Mouse (Mus musculus) left cerebral cortex, postnatal 10 days (tissue): Measurements from ENCODE around the gene Gmpr2. TPM values are rescaled to one million over a fixed set of nuclear protein-coding genes. Genes with fewer than 3 reads are reported as not detected.
A peak's percentile ranks its signal among the peaks of the same experiment; 100 is the strongest.

Experiments used
- DNase-seq, 2 experiments: peaks; one replicate each; pipeline ENCODE4 v3.0.0; 2021 to 2022; ENCODE audit warnings: low spot score in 2 of 2, mixed read lengths in 1 of 2; ENCODE audit errors: extremely low spot score in 1 of 2
- intact Hi-C: fragments of 180-260 bp; cut with DNase I; formaldehyde crosslinking; loops from one replicate; pipeline ENCODE4 v1.15.1; 2025
- total RNA-seq, 2 experiments: library from RNA; stranded (reverse); gene quantifications; 2 replicates each; pipeline ENCODE4 v1.2.3; 2021

Gmpr2 gene
- total RNA-seq, 2 experiments from 2014 or later: 27.6 to 27.9 TPM

GRCm38 (mm10) chr14:55671486-55671832 lies 282 bp upstream of the Gmpr2 start:
- intact Hi-C loops: no loop called here
- no peak for DNase-seq

- no peak for DNase-seq
- intact Hi-C loops: no loop called here
Observed at GRCm38 (mm10) chr14:55672741-55673060, 960 bp downstream of the Gmpr2 start.

GRCm38 (mm10) chr14:55677615-55678014 lies 5.9 kb downstream of the Gmpr2 start:
- DNase-seq: no peak
- intact Hi-C loops: no loop called here

- intact Hi-C loops: loop anchor here (10.0 kb wide), 1 partner anchor 233 kb away; no protein-coding TSS in a partner anchor
- peak; percentile 96 for DNase-seq
Observed at GRCm38 (mm10) chr14:55681160-55682117, 9.7 kb downstream of the Gmpr2 start, which contains the start of gene Tinf2. TSS of gene Tinf2 (minus strand) at chr14:55681820.

- intact Hi-C loops: loop anchor here (10.0 kb wide), 1 partner anchor 233 kb away; no protein-coding TSS in a partner anchor
- DNase-seq: no peak
Observed at GRCm38 (mm10) chr14:55682118-55682493, 10.4 kb downstream of the Gmpr2 start.

GRCm38 (mm10) chr14:55689433-55689832 lies 17.7 kb downstream of the Gmpr2 start:
- intact Hi-C loops: loop anchor here (10.0 kb wide), 1 partner anchor 225 kb away; no protein-coding TSS in a partner anchor
- no peak for DNase-seq

- intact Hi-C loops: no loop called here
- DNase-seq: no peak
Observed at GRCm38 (mm10) chr14:55697226-55697625, 25.5 kb downstream of the Gmpr2 start.

GRCm38 (mm10) chr14:55701131-55701530 lies 29.4 kb downstream of the Gmpr2 start:
- intact Hi-C loops: no loop called here
- DNase-seq: no peak

- DNase-seq: no peak
- intact Hi-C loops: no loop called here
Observed at GRCm38 (mm10) chr14:55702761-55703160, 31.0 kb downstream of the Gmpr2 start.

- intact Hi-C loops: no loop called here
- no peak for DNase-seq
Observed at GRCm38 (mm10) chr14:55706051-55706600, 34.4 kb downstream of the Gmpr2 start.

GRCm38 (mm10) chr14:55707397-55707796 lies 35.7 kb downstream of the Gmpr2 start:
- no peak for DNase-seq
- intact Hi-C loops: no loop called here

GRCm38 (mm10) chr14:55709509-55709908 lies 37.8 kb downstream of the Gmpr2 start:
- intact Hi-C loops: no loop called here
- no peak for DNase-seq

- intact Hi-C loops: no loop called here
- DNase-seq: no peak
Observed at GRCm38 (mm10) chr14:55711786-55712185, 40.0 kb downstream of the Gmpr2 start.

GRCm38 (mm10) chr14:55713007-55713728 lies 41.4 kb downstream of the Gmpr2 start:
- DNase-seq: no peak
- intact Hi-C loops: no loop called here

GRCm38 (mm10) chr14:55713729-55714122 lies 42.0 kb downstream of the Gmpr2 start, which contains the start of gene Tgm1:
TSS of gene Tgm1 (minus strand) at chr14:55713926.
- DNase-seq: no peak
- intact Hi-C loops: no loop called here

- no peak for DNase-seq
- intact Hi-C loops: no loop called here
Observed at GRCm38 (mm10) chr14:55714893-55715292, 43.2 kb downstream of the Gmpr2 start.

GRCm38 (mm10) chr14:55716271-55716670 lies 44.5 kb downstream of the Gmpr2 start:
- no peak for DNase-seq
- intact Hi-C loops: no loop called here

GRCm38 (mm10) chr14:55716884-55717283 lies 45.1 kb downstream of the Gmpr2 start:
- intact Hi-C loops: no loop called here
- DNase-seq: no peak

- intact Hi-C loops: no loop called here
- DNase-seq: no peak
Observed at GRCm38 (mm10) chr14:55719737-55720136, 48.0 kb downstream of the Gmpr2 start.

- intact Hi-C loops: no loop called here
Observed at GRCm38 (mm10) chr14:55720666-55721065, 48.9 kb downstream of the Gmpr2 start.

More at GRCm38 (mm10) chr14:55720666-55721065, 48.9 kb downstream of the Gmpr2 start:
- DNase-seq: no peak
